Mouse (Mus musculus): ENCODE data around the gene Eif3g.
A peak's percentile ranks its signal among the peaks of the same experiment; 100 is the strongest.

The Eif3g gene

GRCm38 (mm10) chr9:20889185-20890141 lies 9.0 kb downstream of the Eif3g start:
- no peak for DNase-seq (ENCODE audit: low spot score in 2 of 2)

DNA sequence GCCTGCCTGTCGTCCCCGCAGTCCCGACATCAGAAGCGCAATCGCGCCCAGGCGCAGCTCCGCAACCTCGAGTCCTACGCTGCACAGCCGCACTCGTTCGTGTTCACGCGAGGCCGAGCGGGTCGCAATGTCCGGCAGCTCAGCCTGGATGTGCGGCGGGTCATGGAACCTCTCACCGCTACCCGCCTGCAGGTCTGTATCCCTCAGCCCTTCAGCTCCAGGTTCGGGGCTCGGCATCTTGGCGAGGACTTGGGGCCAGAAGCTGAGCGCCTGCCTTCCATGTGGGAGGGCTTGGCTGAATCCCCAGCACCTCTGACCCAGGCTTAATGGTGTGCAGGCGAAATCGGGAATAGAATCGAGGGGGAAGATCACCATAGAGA lies 10.0 kb downstream of the Eif3g start:
- no peak for DNase-seq (ENCODE audit: low spot score in 2 of 2)

- DNase-seq (ENCODE audit: low spot score in 2 of 2), result peak; percentile 91 to 96
Measured at GRCm38 (mm10) chr9:20887704-20888385, 10.6 kb downstream of the Eif3g start, which contains the start of gene Ppan. Gene Ppan (plus strand): TSS chr9:20888175.

DNA sequence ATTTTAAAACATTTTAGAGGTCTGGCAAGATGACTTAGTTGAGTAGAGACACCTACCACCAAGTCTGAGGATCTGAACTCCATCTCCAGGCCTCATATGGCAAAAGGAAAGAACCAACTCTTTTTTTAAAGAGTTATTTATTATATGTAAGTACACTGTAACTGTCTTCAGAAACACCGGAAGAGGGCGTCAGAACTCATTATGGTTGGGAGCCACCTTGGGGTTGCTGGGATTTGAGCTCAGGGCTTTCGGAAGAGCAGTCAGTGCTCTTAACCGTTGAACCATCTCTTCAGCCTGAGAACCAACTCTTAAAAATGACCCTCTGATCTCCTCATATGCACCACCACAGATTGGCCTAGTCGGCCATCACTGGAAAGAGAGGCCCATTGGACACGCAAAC lies 11.2 kb downstream of the Eif3g start:
- DNase-seq (ENCODE audit: low spot score in 2 of 2), result no peak

DNA sequence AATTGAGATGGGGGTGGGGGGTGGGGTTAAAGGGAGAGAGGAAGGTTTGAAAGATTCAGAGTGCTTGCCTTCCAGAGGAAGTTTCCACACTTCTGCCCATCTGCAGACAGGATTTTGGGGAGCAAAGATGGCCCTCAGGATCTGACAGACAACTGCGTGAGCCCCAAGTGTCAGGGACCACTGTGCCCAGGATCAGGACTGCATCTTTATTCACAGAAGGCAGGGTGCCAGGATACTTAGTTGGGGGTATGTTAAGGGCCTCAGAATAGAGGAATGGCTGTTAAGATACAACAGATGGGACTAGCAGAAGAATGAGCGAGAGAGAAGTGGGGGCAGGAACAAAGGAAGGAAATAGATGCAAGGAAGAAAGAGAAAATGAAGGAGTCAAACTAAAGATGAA lies 11.9 kb downstream of the Eif3g start:
- no peak for DNase-seq (ENCODE audit: low spot score in 2 of 2)

- DNase-seq (ENCODE audit: low spot score in 2 of 2), result no peak
Measured at GRCm38 (mm10) chr9:20879097-20879792, 19.2 kb downstream of the Eif3g start, which contains the start of gene Angptl6. Gene Angptl6 (minus strand): TSS chr9:20879727.

DNA sequence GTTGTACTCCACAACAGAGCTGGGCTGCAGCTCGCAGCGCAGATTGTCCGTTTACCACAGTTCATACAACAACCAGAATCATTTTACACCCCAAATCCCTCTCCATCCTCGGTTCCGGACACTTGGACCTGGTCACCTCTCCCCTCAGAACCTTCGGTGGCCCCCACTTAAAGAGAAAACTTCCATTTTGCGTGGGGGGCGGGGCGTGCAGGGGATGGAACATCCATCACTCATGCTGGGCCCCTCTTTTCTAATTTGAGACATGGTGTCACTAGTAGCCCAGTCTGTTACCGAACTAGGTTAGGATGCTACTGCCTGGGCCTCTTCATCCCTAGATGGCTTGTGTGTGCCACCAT lies 19.7 kb downstream of the Eif3g start:
- DNase-seq (ENCODE audit: low spot score in 2 of 2), result no peak

- DNase-seq (ENCODE audit: low spot score in 2 of 2), result peak; percentile 99 to 100
Measured at GRCm38 (mm10) chr9:20878041-20878709, 20.2 kb downstream of the Eif3g start.

- no peak for DNase-seq (ENCODE audit: low spot score in 2 of 2)
Measured at GRCm38 (mm10) chr9:20877118-20878040, 21.0 kb downstream of the Eif3g start.

DNA sequence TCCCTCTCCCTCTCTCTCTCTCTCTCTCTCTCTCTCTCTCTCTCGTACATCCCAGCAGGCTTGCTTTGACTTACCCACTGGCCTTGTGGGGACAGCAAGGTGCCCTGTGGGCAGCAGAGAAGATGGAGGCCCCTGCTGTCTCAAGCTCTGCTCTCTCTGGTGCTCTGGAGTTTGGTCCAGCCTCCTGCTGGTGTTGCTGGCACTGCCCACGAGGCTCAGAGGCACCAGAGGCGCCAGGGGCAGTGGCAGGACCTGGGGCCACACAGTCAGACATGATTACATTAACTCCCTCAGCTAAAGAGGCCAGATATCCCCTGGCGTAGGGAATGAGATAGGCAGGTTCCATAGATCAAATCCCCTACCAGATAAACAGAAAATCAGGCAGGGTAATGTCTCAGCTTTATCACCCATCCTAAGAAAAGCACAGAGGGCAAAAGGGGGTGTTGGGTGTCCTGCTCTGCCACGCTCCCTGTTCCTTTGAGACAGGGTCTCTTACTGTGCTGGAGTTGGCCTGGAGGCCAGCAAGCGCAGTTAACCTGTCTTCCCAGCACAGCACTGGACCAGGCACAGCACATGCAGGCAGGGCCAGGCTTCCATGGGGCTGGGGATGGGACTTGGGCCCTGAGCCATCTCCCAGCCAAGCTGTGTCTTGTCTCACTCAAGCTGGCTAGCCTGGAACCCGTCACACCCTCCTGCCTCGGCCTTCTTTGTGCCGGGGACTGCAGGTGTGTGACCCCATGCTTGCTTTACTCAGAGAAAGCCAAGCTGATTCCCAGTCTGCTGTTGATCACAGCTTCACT lies 21.9 kb downstream of the Eif3g start:
- no peak for DNase-seq (ENCODE audit: low spot score in 2 of 2)

DNA sequence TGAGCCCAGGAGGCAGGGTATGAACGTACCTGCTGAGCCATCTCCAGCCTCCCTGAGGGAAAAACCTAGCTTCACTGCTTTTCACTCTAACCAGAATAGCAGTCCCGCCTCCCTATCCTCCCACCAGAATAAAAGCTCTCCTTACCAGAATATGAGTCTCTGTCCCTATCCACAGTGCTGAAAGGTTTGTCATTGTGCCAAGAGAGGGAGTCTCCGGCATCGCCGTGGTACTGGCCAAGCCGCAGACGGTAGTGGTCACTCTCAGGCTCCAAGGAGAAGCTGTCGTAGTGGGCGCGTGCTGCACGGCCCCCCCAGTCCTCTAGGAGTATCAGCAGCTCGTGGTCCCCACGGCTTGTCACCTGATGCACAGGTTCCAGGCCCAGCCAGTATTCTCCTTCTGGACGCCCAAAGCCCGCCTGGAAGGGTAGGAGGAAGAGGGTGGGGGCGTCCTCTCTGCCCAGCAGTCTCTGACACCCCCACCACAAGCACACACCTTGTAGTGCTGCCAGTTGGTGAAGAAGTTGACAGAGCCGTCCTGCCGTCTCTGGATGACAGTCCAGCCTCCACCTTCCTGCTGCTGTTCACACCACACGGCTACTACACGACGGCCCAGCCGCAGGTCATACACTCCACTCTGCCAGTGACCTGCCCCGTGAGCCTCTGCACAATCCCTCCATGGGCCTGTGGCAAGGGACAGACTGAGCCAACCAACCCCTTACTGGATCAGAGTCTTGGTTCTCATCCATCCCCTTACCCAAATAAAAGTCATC lies 23.2 kb downstream of the Eif3g start:
- DNase-seq (ENCODE audit: low spot score in 2 of 2), result no peak

- DNase-seq (ENCODE audit: low spot score in 2 of 2), result no peak
Measured at GRCm38 (mm10) chr9:20873521-20873920, 24.9 kb downstream of the Eif3g start.

- DNase-seq (ENCODE audit: low spot score in 2 of 2), result no peak
Measured at GRCm38 (mm10) chr9:20872991-20873390, 25.4 kb downstream of the Eif3g start.

DNA sequence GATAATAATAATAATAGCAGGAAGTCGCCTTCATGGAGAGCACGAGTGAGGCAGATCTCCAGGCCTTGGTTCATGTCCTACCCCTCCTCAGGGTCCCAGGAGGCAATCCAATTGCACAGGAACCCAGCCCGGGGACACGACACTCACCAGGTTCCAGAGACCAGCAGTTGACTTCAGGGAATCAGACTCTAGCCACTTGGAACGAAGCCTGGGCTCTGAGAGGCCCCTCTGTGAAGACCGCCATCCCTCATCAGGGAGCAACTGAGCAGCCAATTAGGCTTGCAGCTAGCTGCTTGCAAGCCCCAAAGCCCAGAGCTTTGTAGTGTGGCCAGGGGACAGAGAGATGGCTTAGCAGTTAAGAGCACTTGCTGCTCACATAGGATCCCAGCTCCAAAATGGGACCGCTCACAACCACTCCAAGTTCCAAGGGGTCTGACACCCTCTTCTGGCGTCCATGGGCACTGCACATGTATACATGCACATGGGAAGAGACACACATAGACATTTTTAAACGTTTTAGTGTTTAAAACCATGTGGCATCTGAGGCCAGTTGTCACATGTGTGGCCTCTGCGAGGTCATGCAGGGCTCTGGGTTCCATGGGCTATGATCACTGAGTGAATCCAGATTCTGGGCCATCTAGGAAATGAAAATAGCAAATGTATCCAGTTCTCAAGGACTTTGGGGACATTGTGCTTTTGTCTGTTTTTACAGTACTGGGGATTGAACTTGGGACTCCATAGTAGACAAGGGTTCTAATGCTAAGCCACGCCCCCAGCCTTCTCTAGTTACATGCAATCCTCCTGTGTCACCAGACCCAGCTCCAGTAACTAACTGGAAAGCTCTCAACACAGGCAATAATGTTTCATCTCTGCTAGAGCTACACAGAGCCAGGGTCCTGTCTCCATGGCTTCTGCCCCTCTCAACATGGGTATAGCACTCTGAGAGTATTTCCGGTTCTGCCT lies 27.9 kb downstream of the Eif3g start:
- no peak for DNase-seq (ENCODE audit: low spot score in 2 of 2)

- DNase-seq (ENCODE audit: low spot score in 2 of 2), result peak; percentile 29
Measured at GRCm38 (mm10) chr9:20869246-20869645, 29.2 kb downstream of the Eif3g start.

- peak; percentile 70 to 77 for DNase-seq (ENCODE audit: low spot score in 2 of 2)
Measured at GRCm38 (mm10) chr9:20868448-20869001, 29.9 kb downstream of the Eif3g start, which contains the start of gene A230050P20Rik. Gene A230050P20Rik (plus strand): TSS chr9:20868642.

DNA sequence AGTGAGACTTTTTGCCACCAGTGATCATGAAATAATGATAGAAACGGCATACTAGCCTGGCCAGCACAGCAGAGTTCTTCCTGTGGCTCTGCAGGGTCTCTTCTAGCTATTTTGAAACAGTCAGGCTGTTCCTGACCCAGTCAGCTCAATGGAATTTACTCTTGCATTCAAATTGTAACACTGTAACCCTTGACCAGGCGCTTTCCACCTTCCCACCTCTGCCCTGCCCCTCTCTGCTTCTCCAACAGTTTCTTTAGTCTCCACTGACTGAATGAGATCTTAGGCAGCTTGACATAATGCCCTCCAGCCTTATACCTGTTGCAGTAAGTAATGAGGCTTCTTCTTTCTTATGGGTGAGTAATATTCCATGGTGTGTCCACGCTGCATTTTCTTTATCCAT lies 31.5 kb downstream of the Eif3g start:
- DNase-seq (ENCODE audit: low spot score in 2 of 2), result no peak
